Mouse (Mus musculus): ENCODE data around the gene Gse1. TPM values are rescaled to one million over a fixed set of nuclear protein-coding genes. Genes with fewer than 3 reads are reported as not detected.

The Gse1 gene
- total and polyA plus RNA-seq, 3 experiments = 23.6 to 128 (median 66.9) TPM

DNA sequence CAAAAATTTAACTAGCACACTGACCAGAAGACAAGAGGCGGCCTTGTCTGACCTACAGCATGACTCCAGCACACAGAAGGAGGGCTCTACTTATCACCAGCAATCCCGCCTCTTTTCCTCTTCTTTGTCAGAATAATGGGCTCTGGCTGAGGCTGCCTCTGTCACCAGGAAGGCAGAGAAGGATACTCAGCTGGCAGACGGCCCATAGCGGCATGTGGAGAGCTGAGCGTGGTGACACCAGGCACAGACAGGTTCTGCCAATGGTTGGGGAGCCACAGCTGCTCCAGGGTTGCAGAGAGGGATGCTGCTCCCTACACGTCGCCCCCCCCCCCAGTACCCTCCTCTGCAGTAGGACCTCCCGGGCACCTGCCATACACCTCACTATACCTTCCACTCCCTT lies 133.0 kb downstream of the Gse1 start:
- Histone ChIP-seq H3K4me1 (ENCODE audit: control insufficient read depth in 1 of 2, insufficient read depth in 2 of 2, low read length in 2 of 2) (peaks cover 5 to 9% of the 10 kb centered on the region in 2 experiments; a peak in 3 of 4 replicates), H3K9ac (ENCODE audit: control insufficient read depth, low read depth, low read length, poor library complexity, severe bottlenecking) (no peak overlapping the region), H3K36me3 (ENCODE audit: control insufficient read depth in 1 of 2, insufficient read depth in 2 of 2, low read length in 2 of 2) (peaks cover 0 to 7% of the 10 kb centered on the region in 2 experiments; a peak in 2 of 4 replicates), H3K79me2 (ENCODE audit: control insufficient read depth, insufficient read depth, low read length, poor library complexity) (no peaks in the 10 kb centered on the region), H3K27ac (ENCODE audit: control insufficient read depth, low read depth, low read length) (no peak overlapping the region), H3K27me3 (ENCODE audit: control insufficient read depth in 1 of 2, insufficient read depth in 2 of 2, low read length in 2 of 2) (no peaks in the 10 kb centered on the region), H3K9me3 (replicated peaks; ENCODE audit: insufficient read depth, low read length) (no peaks in the 10 kb centered on the region), H3K4me3 (ENCODE audit: control insufficient read depth in 1 of 2, insufficient read depth in 1 of 2, low read depth in 2 of 2, low read length in 2 of 2) (no peak overlapping the region)
- TF ChIP-seq NELFE (IDR thresholded peaks at IDR 0.05; ENCODE audit: low read depth, low read length) (no peak), E2F4 (IDR thresholded peaks at IDR 0.05; ENCODE audit: borderline replicate concordance, low read depth, low read length) (no peak), POLR2AphosphoS5 (IDR thresholded peaks at IDR 0.05; ENCODE audit: borderline replicate concordance, low read depth, low read length) (no peak), ZKSCAN1 (IDR thresholded peaks at IDR 0.05; ENCODE audit: low read depth, low read length) (no peak), USF2 (IDR thresholded peaks at IDR 0.05; ENCODE audit: borderline replicate concordance in 1 of 2, insufficient read depth in 1 of 2, low read depth in 1 of 2, low read length in 2 of 2) (no peak), GABPA (IDR thresholded peaks at IDR 0.05; ENCODE audit: low read depth, low read length) (no peak), ZMIZ1 (IDR thresholded peaks at IDR 0.05; ENCODE audit: low read depth, low read length) (no peak), GATA1 (IDR thresholded peaks at IDR 0.05; ENCODE audit: low read depth, low read length) (no peak), MAX (IDR thresholded peaks at IDR 0.05; ENCODE audit: low read length) (no peak), NRF1 (IDR thresholded peaks at IDR 0.05; ENCODE audit: insufficient read depth, low read depth, low read length, poor library complexity, severe bottlenecking) (no peak), TCF12 (IDR thresholded peaks at IDR 0.05; ENCODE audit: low read depth, low read length) (no peak), EP300 (IDR thresholded peaks at IDR 0.05; ENCODE audit: low read depth in 1 of 2, low read length in 2 of 2) (no peak), MYB (IDR thresholded peaks at IDR 0.05; ENCODE audit: low read depth, low read length) (no peak), TBP (IDR thresholded peaks at IDR 0.05; ENCODE audit: low read depth, low read length) (no peak), MYC (IDR thresholded peaks at IDR 0.05; ENCODE audit: low read depth, low read length) (no peak), CTCF (IDR thresholded peaks at IDR 0.05 in 2 of 3, conservative IDR thresholded peaks at IDR 0.05 in 1 of 3; ENCODE audit: control insufficient read depth in 1 of 3, insufficient read depth in 1 of 3, low read depth in 2 of 3, low read length in 3 of 3, poor library complexity in 1 of 3, severe bottlenecking in 1 of 3) (no peak)
- no peak for DNase-seq (ENCODE audit: low read depth, low spot score)

DNA sequence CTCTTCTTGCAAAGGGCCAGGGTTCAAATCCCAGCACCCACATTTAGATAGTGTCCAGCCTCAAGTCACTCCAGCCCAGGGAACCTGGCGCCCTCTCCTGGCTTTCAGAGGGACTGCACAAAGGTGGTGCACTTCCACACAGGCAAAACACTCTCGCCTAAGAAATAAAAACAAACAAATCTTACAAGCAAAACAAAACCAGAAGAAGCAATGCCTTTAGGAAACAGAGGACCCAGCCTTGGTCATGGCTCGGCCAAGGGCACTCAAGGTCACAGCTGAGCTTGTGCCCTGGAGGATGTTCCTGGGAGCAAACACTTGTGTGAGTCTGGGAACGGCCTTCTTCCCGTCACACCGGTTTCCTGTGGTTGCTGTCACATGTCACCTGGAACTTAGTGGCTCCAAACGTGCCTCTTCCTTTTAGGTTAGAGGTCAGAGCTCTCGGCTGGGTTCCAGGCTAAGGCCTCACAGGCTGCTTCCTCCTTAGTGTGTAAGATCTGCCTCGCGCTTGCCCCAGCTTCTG lies 135.4 kb downstream of the Gse1 start:
- no peaks in the 10 kb centered on the region for H3K79me2 ChIP-seq (ENCODE audit: control insufficient read depth, insufficient read depth, low read length, poor library complexity)
- H3K27ac ChIP-seq (ENCODE audit: control insufficient read depth, low read depth, low read length) = peak overlapping the region; percentile 40
- peak; percentile 92 for TF ChIP-seq ZC3H11A (IDR thresholded peaks at IDR 0.05; ENCODE audit: low read depth, low read length)
- peak; percentile 87 for TF ChIP-seq RAD21 (IDR thresholded peaks at IDR 0.05; ENCODE audit: low read depth, low read length)
- peak; percentile 96 for TF ChIP-seq SMC3 (IDR thresholded peaks at IDR 0.05; ENCODE audit: low read depth, low read length)
- TF ChIP-seq SIN3A (IDR thresholded peaks at IDR 0.05; ENCODE audit: low read length) = 0 out of 2 replicates have a peak, but pooled peaks have one; percentile 32
- no peak for TF ChIP-seq ZNF384 (IDR thresholded peaks at IDR 0.05; ENCODE audit: low read depth, low read length)
- TF ChIP-seq POLR2AphosphoS2 (IDR thresholded peaks at IDR 0.05; ENCODE audit: low read length) = no peak
- no peak for TF ChIP-seq EP300 (IDR thresholded peaks at IDR 0.05; ENCODE audit: low read depth in 1 of 2, low read length in 2 of 2)
- no peak for TF ChIP-seq UBTF (IDR thresholded peaks at IDR 0.05; ENCODE audit: borderline replicate concordance, insufficient read depth, low read depth, low read length)
- TF ChIP-seq ELF1 (IDR thresholded peaks at IDR 0.05; ENCODE audit: low read depth, low read length) = peak; percentile 34; the same call in 1 of the 2 replicates
- peak; percentile 91 to 98 (median 92) for TF ChIP-seq CTCF (IDR thresholded peaks at IDR 0.05 in 2 of 3, conservative IDR thresholded peaks at IDR 0.05 in 1 of 3; ENCODE audit: control insufficient read depth in 1 of 3, insufficient read depth in 1 of 3, low read depth in 2 of 3, low read length in 3 of 3, poor library complexity in 1 of 3, severe bottlenecking in 1 of 3)
- peak overlapping the region; percentile 37 for H3K9ac ChIP-seq (ENCODE audit: control insufficient read depth, low read depth, low read length, poor library complexity, severe bottlenecking)
- no peak overlapping the region for H3K4me3 ChIP-seq (ENCODE audit: control insufficient read depth in 1 of 2, insufficient read depth in 1 of 2, low read depth in 2 of 2, low read length in 2 of 2)
- peaks cover 8 to 13% of the 10 kb centered on the region in 2 experiments; a peak in 3 of 4 replicates for H3K4me1 ChIP-seq (ENCODE audit: control insufficient read depth in 1 of 2, insufficient read depth in 2 of 2, low read length in 2 of 2)
- DNase-seq (ENCODE audit: low read depth, low spot score) = peak; percentile 74
- peaks cover 0 to 10% of the 10 kb centered on the region in 2 experiments; a peak in 2 of 4 replicates for H3K36me3 ChIP-seq (ENCODE audit: control insufficient read depth in 1 of 2, insufficient read depth in 2 of 2, low read length in 2 of 2)
- H3K27me3 ChIP-seq (ENCODE audit: control insufficient read depth in 1 of 2, insufficient read depth in 2 of 2, low read length in 2 of 2) = no peaks in the 10 kb centered on the region
- H3K9me3 ChIP-seq (replicated peaks; ENCODE audit: insufficient read depth, low read length) = no peaks in the 10 kb centered on the region

Data from MEL (cell line).